Mouse (Mus musculus) neural tube, embryonic 14.5 days (tissue): ENCODE data around the gene Slc30a7. TPM values are rescaled to one million over a fixed set of nuclear protein-coding genes. Genes with fewer than 3 reads are reported as not detected.

Experiments
- ATAC-seq: fragments of 200-750 bp; cut with Nextera tagmentation; 2 replicates; pipeline ENCODE4 v1.8.0; 2017; ENCODE audit warnings: low read depth, mild to moderate bottlenecking, moderate TSS enrichment, moderate library complexity
- H3K27ac ChIP-seq: fragments of 300-500 bp; sonication (generic); 2 replicates; pipeline ENCODE4 v1.5.1; 2014; ENCODE audit warnings: low read depth, mild to moderate bottlenecking, control low read depth, low read length, moderate library complexity, mixed read lengths
- H3K27me3 ChIP-seq: fragments of 300-500 bp; sonication (generic); 2 replicates; pipeline ENCODE4 v1.6.1; 2014; ENCODE audit warnings: low read length; ENCODE audit not compliant: control insufficient read depth, insufficient read depth
- H3K36me3 ChIP-seq: fragments of 300-500 bp; sonication (generic); 2 replicates; pipeline ENCODE4 v1.6.1; 2014; ENCODE audit warnings: low read length, mixed read lengths; ENCODE audit not compliant: control insufficient read depth, insufficient read depth
- H3K4me1 ChIP-seq: fragments of 300-500 bp; sonication (generic); 2 replicates; pipeline ENCODE4 v1.6.1; 2014; ENCODE audit warnings: low read length; ENCODE audit not compliant: control insufficient read depth, insufficient read depth
- H3K4me2 ChIP-seq: fragments of 300-500 bp; sonication (generic); 2 replicates; pipeline ENCODE4 v1.6.1; 2014; ENCODE audit warnings: mild to moderate bottlenecking, low read depth, low read length, control low read depth
- H3K4me3 ChIP-seq: fragments of 300-500 bp; sonication (generic); 2 replicates; pipeline ENCODE4 v1.5.1; 2014; ENCODE audit warnings: low read depth, low read length, control low read depth, mixed read lengths
- H3K9ac ChIP-seq: fragments of 300-500 bp; sonication (generic); replicated peaks from 2 replicates; pipeline ENCODE4 v1.6.1; 2014; ENCODE audit warnings: low read depth, mild to moderate bottlenecking, control low read depth, low read length, mixed read lengths
- H3K9me3 ChIP-seq: fragments of 300-500 bp; sonication (generic); 2 replicates; pipeline ENCODE4 v1.6.1; 2016; ENCODE audit warnings: low read length; ENCODE audit not compliant: control insufficient read depth
- WGBS: fragments of 180-500 bp; shearing (Covaris S2); extraction: QIAGEN DNeasy Blood & Tissue Kit; methylation state at CpG from one replicate; pipeline ENCODE4 v1.1.7; 2014; 5-methylcytosine and 5-hydroxymethylcytosine counted together
- polyA plus RNA-seq: library from polyadenylated mRNA; unstranded; fragments of >200 nt; fragmentation: Nextera tagmentation; extraction: Ambion mirVana; gene quantifications from 2 replicates; pipeline ENCODE4 v1.2.1, GENCODE M21; 2014

The Slc30a7 gene
- polyA plus RNA-seq, 1 experiment from 2014 or later = 20.5 TPM

DNA sequence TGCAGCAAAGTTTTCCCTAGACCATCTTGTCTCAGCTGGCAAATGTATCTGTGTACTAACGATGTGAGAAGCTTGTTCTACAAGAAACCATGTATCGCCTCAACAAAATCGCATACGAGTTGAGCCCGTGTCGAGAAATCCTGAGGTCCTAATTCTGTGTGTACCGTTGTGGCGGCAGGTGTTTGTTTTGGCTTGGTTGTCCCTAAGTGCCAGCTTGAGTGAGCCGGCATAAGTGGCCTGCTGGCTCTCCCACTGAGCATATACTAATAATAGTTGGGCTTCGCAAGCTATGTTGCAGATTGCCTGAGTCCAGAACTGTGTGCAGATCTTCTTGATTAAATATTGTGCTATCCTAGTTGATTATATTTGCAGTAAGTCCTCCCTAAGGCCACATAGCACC, 18.5 kb upstream of the Slc30a7 start:
- Histone ChIP-seq H3K4me3 (no peak overlapping the region), H3K36me3 (no peaks in the 10 kb centered on the region), H3K27me3 (no peaks in the 10 kb centered on the region), H3K9ac (no peak overlapping the region), H3K4me1 (no peaks in the 10 kb centered on the region), H3K27ac (no peak overlapping the region), H3K9me3 (no peaks in the 10 kb centered on the region), H3K4me2 (no peak overlapping the region)
- ATAC-seq = no peak
- WGBS = 85% methylated on average over 10 of the region's 10 CpGs

GRCm38 (mm10) chr3:116024669-116025068, 17.5 kb upstream of the Slc30a7 start:
- no peaks in the 10 kb centered on the region for H3K36me3 ChIP-seq
- no peaks in the 10 kb centered on the region for H3K4me1 ChIP-seq
- H3K4me2 ChIP-seq = no peak overlapping the region
- H3K9me3 ChIP-seq = no peaks in the 10 kb centered on the region
- no peak overlapping the region for H3K27ac ChIP-seq
- H3K27me3 ChIP-seq = no peaks in the 10 kb centered on the region
- 77% methylated on average over 5 of the region's 5 CpGs for WGBS
- no peak overlapping the region for H3K4me3 ChIP-seq
- ATAC-seq = no peak
- no peak overlapping the region for H3K9ac ChIP-seq

- Histone ChIP-seq H3K27ac (no peak overlapping the region), H3K4me2 (no peak overlapping the region), H3K9ac (no peak overlapping the region), H3K27me3 (no peaks in the 10 kb centered on the region), H3K9me3 (no peaks in the 10 kb centered on the region), H3K36me3 (no peaks in the 10 kb centered on the region), H3K4me1 (no peaks in the 10 kb centered on the region), H3K4me3 (no peak overlapping the region)
- no peak for ATAC-seq
- 90% methylated on average over 12 of the region's 12 CpGs for WGBS
Observed at GRCm38 (mm10) chr3:116024236-116024635, 17.0 kb upstream of the Slc30a7 start.

DNA sequence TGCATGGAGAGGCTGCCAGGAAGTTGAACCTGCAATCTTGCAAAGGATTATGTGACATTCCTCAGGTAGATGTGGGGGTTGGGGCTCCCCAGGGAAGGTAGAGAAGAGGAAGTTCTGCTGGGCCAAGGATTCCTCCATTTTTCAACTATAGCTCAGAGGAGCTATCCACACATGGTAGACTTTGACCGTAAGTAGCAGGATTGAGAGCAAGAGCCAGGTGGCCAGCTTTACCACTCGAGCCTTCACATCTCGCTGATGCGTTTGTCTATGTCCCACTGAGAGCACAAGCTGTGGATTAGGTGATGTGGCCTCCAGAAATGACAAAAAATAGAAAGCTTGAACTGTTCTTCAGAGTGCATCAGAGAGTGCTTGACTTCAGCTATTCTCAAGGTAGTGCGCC, 11.9 kb upstream of the Slc30a7 start:
- H3K4me3 ChIP-seq = no peak overlapping the region
- H3K4me1 ChIP-seq = no peaks in the 10 kb centered on the region
- H3K9me3 ChIP-seq = no peaks in the 10 kb centered on the region
- 93% methylated on average over 5 of the region's 5 CpGs for WGBS
- H3K36me3 ChIP-seq = no peaks in the 10 kb centered on the region
- H3K27ac ChIP-seq = no peak overlapping the region
- no peak overlapping the region for H3K9ac ChIP-seq
- no peak overlapping the region for H3K4me2 ChIP-seq
- no peaks in the 10 kb centered on the region for H3K27me3 ChIP-seq
- no peak for ATAC-seq

DNA sequence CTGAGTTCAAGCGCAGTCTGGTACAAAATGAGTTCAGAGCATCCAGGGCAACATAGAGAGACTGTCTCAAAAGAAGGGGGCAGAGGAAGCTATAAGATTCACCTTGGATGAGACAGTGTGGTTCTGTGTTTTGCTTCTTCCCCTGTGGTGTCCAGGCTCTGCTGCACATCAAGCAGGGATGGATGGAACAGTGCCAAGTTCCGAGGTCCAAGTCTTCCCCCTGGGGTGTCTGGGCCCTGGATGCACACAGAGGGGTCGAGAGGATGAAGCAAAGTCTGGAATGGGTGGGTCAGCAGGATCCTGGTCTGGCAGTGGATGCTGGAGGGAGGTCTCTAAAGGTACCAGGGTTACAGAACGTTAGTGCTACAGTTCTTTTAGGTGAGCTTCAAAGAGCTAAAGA, 11.4 kb upstream of the Slc30a7 start:
- 0 out of 2 replicates have a peak, but pooled peaks have one; percentile 25 for ATAC-seq
- Histone ChIP-seq H3K27ac (no peak overlapping the region), H3K4me2 (no peak overlapping the region), H3K27me3 (no peaks in the 10 kb centered on the region), H3K4me3 (no peak overlapping the region), H3K36me3 (no peaks in the 10 kb centered on the region), H3K4me1 (no peaks in the 10 kb centered on the region), H3K9ac (no peak overlapping the region), H3K9me3 (no peaks in the 10 kb centered on the region)
- WGBS = 71% methylated on average over 4 of the region's 4 CpGs

- H3K9ac ChIP-seq = no peak overlapping the region
- no peak for ATAC-seq
- no peaks in the 10 kb centered on the region for H3K9me3 ChIP-seq
- H3K4me1 ChIP-seq = no peaks in the 10 kb centered on the region
- H3K4me3 ChIP-seq = no peak overlapping the region
- WGBS = 83% methylated on average over 13 of the region's 13 CpGs
- no peaks in the 10 kb centered on the region for H3K36me3 ChIP-seq
- no peak overlapping the region for H3K27ac ChIP-seq
- no peak overlapping the region for H3K4me2 ChIP-seq
- H3K27me3 ChIP-seq = no peaks in the 10 kb centered on the region
Observed at GRCm38 (mm10) chr3:116016116-116016515, 8.9 kb upstream of the Slc30a7 start.

GRCm38 (mm10) chr3:116014901-116015300, 7.7 kb upstream of the Slc30a7 start:
- Histone ChIP-seq H3K9ac (no peak overlapping the region), H3K9me3 (no peaks in the 10 kb centered on the region), H3K27ac (no peak overlapping the region), H3K4me2 (no peak overlapping the region), H3K36me3 (no peaks in the 10 kb centered on the region), H3K27me3 (no peaks in the 10 kb centered on the region), H3K4me3 (no peak overlapping the region), H3K4me1 (peaks cover 3% of the 10 kb centered on the region; the same call in 1 of the 2 replicates)
- 91% methylated on average over 6 of the region's 6 CpGs for WGBS
- no peak for ATAC-seq

- Histone ChIP-seq H3K4me1 (peaks cover 21% of the 10 kb centered on the region), H3K36me3 (no peaks in the 10 kb centered on the region), H3K27me3 (no peaks in the 10 kb centered on the region), H3K9ac (no peak overlapping the region), H3K9me3 (no peaks in the 10 kb centered on the region), H3K4me2 (peak overlapping the region; percentile 98), H3K4me3 (peak overlapping the region; percentile 58), H3K27ac (no peak overlapping the region)
- 71% methylated on average over 17 of the region's 17 CpGs for WGBS
- no peak for ATAC-seq
Observed at GRCm38 (mm10) chr3:116009622-116010344, 2.6 kb upstream of the Slc30a7 start.

- Histone ChIP-seq H3K9ac (peak overlapping the region; percentile 77), H3K4me3 (peak overlapping the region; percentile 58), H3K27me3 (no peaks in the 10 kb centered on the region), H3K4me1 (peaks cover 21% of the 10 kb centered on the region), H3K4me2 (peak overlapping the region; percentile 98), H3K36me3 (no peaks in the 10 kb centered on the region), H3K27ac (peak overlapping the region; percentile 88), H3K9me3 (no peaks in the 10 kb centered on the region)
- WGBS = under 1% methylated on average over 12 of the region's 12 CpGs
- peak; percentile 77 for ATAC-seq
Observed at GRCm38 (mm10) chr3:116007941-116008440, 785 bp upstream of the Slc30a7 start.
